Mouse (Mus musculus): Measurements from ENCODE around the gene H3f3a. TPM values are rescaled to one million over a fixed set of nuclear protein-coding genes. Genes with fewer than 3 reads are reported as not detected.
A peak's percentile ranks its signal among the peaks of the same experiment; 100 is the strongest.

Gene H3f3a
- polyA plus RNA-seq, 2 experiments: 1,021 to 2,262 TPM

DNA sequence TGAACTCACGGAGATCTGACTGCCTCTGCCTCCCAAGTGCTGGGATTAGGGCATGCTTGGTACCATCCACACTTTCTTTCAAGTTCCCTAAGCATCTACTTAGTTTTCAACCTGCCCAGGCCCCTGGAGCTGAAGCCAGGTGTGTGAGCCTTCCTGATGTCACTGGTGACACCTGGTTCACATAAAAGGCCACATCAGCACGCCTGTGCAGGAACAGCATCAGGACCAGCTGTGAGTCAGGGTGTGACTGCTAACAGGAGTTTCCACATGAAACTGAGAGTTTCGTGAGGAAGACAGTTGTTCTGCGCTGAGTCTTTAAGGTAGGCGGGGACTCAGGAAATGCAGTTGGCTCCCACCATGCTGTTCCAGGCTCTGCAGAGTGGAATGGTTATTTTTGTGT is 48.4 kb downstream of the H3f3a start:
- WGBS (ENCODE audit: insufficient replicate concordance): 72% methylated on average over 5 of the region's 5 CpGs
- no peak for DNase-seq (ENCODE audit: low read depth in 3 of 3, low spot score in 3 of 3)
- TF ChIP-seq EP300 (IDR thresholded peaks at IDR 0.05; ENCODE audit: low read depth) (no peak), CTCF (IDR thresholded peaks at IDR 0.05; ENCODE audit: low read depth) (no peak)
- peaks cover 10% of the 10 kb centered on the region for H3K27me3 ChIP-seq (ENCODE audit: control insufficient read depth, insufficient read depth, low read length)
- no peak overlapping the region for H3K9ac ChIP-seq (replicated peaks)
- no peak for ATAC-seq (ENCODE audit: insufficient read depth)
- peaks cover 0 to 5% of the 10 kb centered on the region in 2 experiments; a peak in 1 of 4 replicates for H3K4me1 ChIP-seq (replicated peaks; ENCODE audit: control insufficient read depth in 2 of 2, insufficient read depth in 2 of 2, low read length in 1 of 2)
- no peak overlapping the region for H3K4me2 ChIP-seq (ENCODE audit: low read depth)
- no peak overlapping the region for H3K4me3 ChIP-seq (ENCODE audit: insufficient read depth in 1 of 2, low read depth in 2 of 2, low read length in 2 of 2)
- no peaks in the 10 kb centered on the region for H3K36me3 ChIP-seq (replicated peaks; ENCODE audit: control insufficient read depth, insufficient read depth, low read depth)
- H3K27ac ChIP-seq: no peak overlapping the region
- no peaks in the 10 kb centered on the region for H3K9me3 ChIP-seq (ENCODE audit: control insufficient read depth, low read length)

GRCm38 (mm10) chr1:180763828-180764227 is 49.9 kb downstream of the H3f3a start:
- TF ChIP-seq CTCF (IDR thresholded peaks at IDR 0.05; ENCODE audit: low read depth): peak; percentile 94
- TF ChIP-seq EP300 (IDR thresholded peaks at IDR 0.05; ENCODE audit: low read depth): no peak
- H3K27me3 ChIP-seq (ENCODE audit: control insufficient read depth, insufficient read depth, low read length): peaks cover 10% of the 10 kb centered on the region
- peak overlapping the region; percentile 61 for H3K4me2 ChIP-seq (ENCODE audit: low read depth)
- H3K4me3 ChIP-seq (ENCODE audit: insufficient read depth in 1 of 2, low read depth in 2 of 2, low read length in 2 of 2): peak overlapping the region; percentile 21 to 26; a peak in 3 of 4 replicates
- no peaks in the 10 kb centered on the region for H3K9me3 ChIP-seq (ENCODE audit: control insufficient read depth, low read length)
- DNase-seq (ENCODE audit: low read depth in 3 of 3, low spot score in 3 of 3): peak; percentile 64 to 67 (median 65)
- H3K27ac ChIP-seq: no peak overlapping the region
- no peaks in the 10 kb centered on the region for H3K36me3 ChIP-seq (replicated peaks; ENCODE audit: control insufficient read depth, insufficient read depth, low read depth)
- no peak overlapping the region; the same call in 1 of the 2 replicates for H3K9ac ChIP-seq (replicated peaks)
- H3K4me1 ChIP-seq (replicated peaks; ENCODE audit: control insufficient read depth in 2 of 2, insufficient read depth in 2 of 2, low read length in 1 of 2): peaks cover 0 to 5% of the 10 kb centered on the region in 2 experiments; a peak in 1 of 4 replicates
- WGBS (ENCODE audit: insufficient replicate concordance): 5% methylated on average over 11 of the region's 11 CpGs
- ATAC-seq (ENCODE audit: insufficient read depth): peak; percentile 38

GRCm38 (mm10) chr1:180763307-180763706 is 50.4 kb downstream of the H3f3a start:
- no peak; the same call in 1 of the 2 replicates for ATAC-seq (ENCODE audit: insufficient read depth)
- no peak for TF ChIP-seq CTCF (IDR thresholded peaks at IDR 0.05; ENCODE audit: low read depth)
- TF ChIP-seq EP300 (IDR thresholded peaks at IDR 0.05; ENCODE audit: low read depth): no peak
- peak overlapping the region in 1 of 2 experiments; percentile 26; a peak in 2 of 4 replicates for H3K4me3 ChIP-seq (ENCODE audit: insufficient read depth in 1 of 2, low read depth in 2 of 2, low read length in 2 of 2)
- no peaks in the 10 kb centered on the region for H3K36me3 ChIP-seq (replicated peaks; ENCODE audit: control insufficient read depth, insufficient read depth, low read depth)
- peaks cover 0 to 5% of the 10 kb centered on the region in 2 experiments; a peak in 1 of 4 replicates for H3K4me1 ChIP-seq (replicated peaks; ENCODE audit: control insufficient read depth in 2 of 2, insufficient read depth in 2 of 2, low read length in 1 of 2)
- no peaks in the 10 kb centered on the region for H3K9me3 ChIP-seq (ENCODE audit: control insufficient read depth, low read length)
- no peak overlapping the region; the same call in 1 of the 2 replicates for H3K9ac ChIP-seq (replicated peaks)
- no peak overlapping the region for H3K27ac ChIP-seq
- peak overlapping the region; percentile 61 for H3K4me2 ChIP-seq (ENCODE audit: low read depth)
- DNase-seq (ENCODE audit: low read depth in 3 of 3, low spot score in 3 of 3): no peak
- 24% methylated on average over 14 of the region's 14 CpGs for WGBS (ENCODE audit: insufficient replicate concordance)
- H3K27me3 ChIP-seq (ENCODE audit: control insufficient read depth, insufficient read depth, low read length): peaks cover 10% of the 10 kb centered on the region

GRCm38 (mm10) chr1:180762679-180763078 is 51.1 kb downstream of the H3f3a start:
- Histone ChIP-seq H3K27ac (no peak overlapping the region), H3K4me2 (ENCODE audit: low read depth) (peak overlapping the region; percentile 1; the same call in 1 of the 2 replicates)
- no peak for ATAC-seq (ENCODE audit: insufficient read depth)

GRCm38 (mm10) chr1:180762180-180762579 is 51.6 kb downstream of the H3f3a start:
- Histone ChIP-seq H3K4me2 (ENCODE audit: low read depth) (no peak overlapping the region), H3K4me1 (replicated peaks; ENCODE audit: control insufficient read depth in 2 of 2, insufficient read depth in 2 of 2, low read length in 1 of 2) (peaks cover 0 to 3% of the 10 kb centered on the region in 2 experiments; a peak in 1 of 4 replicates), H3K27me3 (ENCODE audit: control insufficient read depth, insufficient read depth, low read length) (peaks cover 10% of the 10 kb centered on the region), H3K9me3 (ENCODE audit: control insufficient read depth, low read length) (no peaks in the 10 kb centered on the region), H3K36me3 (replicated peaks; ENCODE audit: control insufficient read depth, insufficient read depth, low read depth) (no peaks in the 10 kb centered on the region), H3K9ac (replicated peaks) (no peak overlapping the region), H3K27ac (no peak overlapping the region), H3K4me3 (ENCODE audit: insufficient read depth in 1 of 2, low read depth in 2 of 2, low read length in 2 of 2) (no peak overlapping the region)
- WGBS (ENCODE audit: insufficient replicate concordance): 73% methylated on average over 11 of the region's 11 CpGs
- no peak for DNase-seq (ENCODE audit: low read depth in 3 of 3, low spot score in 3 of 3)
- ATAC-seq (ENCODE audit: insufficient read depth): no peak
- no peak for TF ChIP-seq CTCF (IDR thresholded peaks at IDR 0.05; ENCODE audit: low read depth)
- TF ChIP-seq EP300 (IDR thresholded peaks at IDR 0.05; ENCODE audit: low read depth): no peak

More at GRCm38 (mm10) chr1:180762679-180763078, 51.1 kb downstream of the H3f3a start:
- H3K9me3 ChIP-seq (ENCODE audit: control insufficient read depth, low read length): no peaks in the 10 kb centered on the region
- H3K36me3 ChIP-seq (replicated peaks; ENCODE audit: control insufficient read depth, insufficient read depth, low read depth): no peaks in the 10 kb centered on the region
- peaks cover 10% of the 10 kb centered on the region for H3K27me3 ChIP-seq (ENCODE audit: control insufficient read depth, insufficient read depth, low read length)
- no peak overlapping the region for H3K9ac ChIP-seq (replicated peaks)
- 52% methylated on average over 8 of the region's 8 CpGs for WGBS (ENCODE audit: insufficient replicate concordance)
- no peak overlapping the region for H3K4me3 ChIP-seq (ENCODE audit: insufficient read depth in 1 of 2, low read depth in 2 of 2, low read length in 2 of 2)
- DNase-seq (ENCODE audit: low read depth in 3 of 3, low spot score in 3 of 3): no peak
- no peak for TF ChIP-seq EP300 (IDR thresholded peaks at IDR 0.05; ENCODE audit: low read depth)
- peaks cover 0 to 5% of the 10 kb centered on the region in 2 experiments; a peak in 1 of 4 replicates for H3K4me1 ChIP-seq (replicated peaks; ENCODE audit: control insufficient read depth in 2 of 2, insufficient read depth in 2 of 2, low read length in 1 of 2)

Measured in liver, embryonic 14.5 days (tissue).